Mouse (Mus musculus): ENCODE results near the gene Tmem140.

The Tmem140 gene

GRCm38 (mm10) chr6:34907696-34908260, 44.8 kb downstream of the Tmem140 start:
- DNase-seq (ENCODE audit: low read depth, low spot score): no peak

GRCm38 (mm10) chr6:34909631-34910345, 46.8 kb downstream of the Tmem140 start:
- peak; percentile 70 for DNase-seq (ENCODE audit: low read depth, low spot score)

- DNase-seq (ENCODE audit: low read depth, low spot score): peak; percentile 94
These were observed 47.6 kb downstream of the Tmem140 start, which contains the start of gene Wdr91 for GRCm38 (mm10) chr6:34910371-34911219. Gene Wdr91, minus strand, starts transcription at chr6:34910876.

GRCm38 (mm10) chr6:34913341-34914040, 50.5 kb downstream of the Tmem140 start:
- DNase-seq (ENCODE audit: low read depth, low spot score): no peak

GRCm38 (mm10) chr6:34914462-34914861, 51.5 kb downstream of the Tmem140 start:
- DNase-seq (ENCODE audit: low read depth, low spot score): no peak

GRCm38 (mm10) chr6:34919146-34919545, 56.2 kb downstream of the Tmem140 start:
- DNase-seq (ENCODE audit: low read depth, low spot score): no peak

GRCm38 (mm10) chr6:34919956-34920355, 57.0 kb downstream of the Tmem140 start, which contains the start of gene Stra8:
Gene Stra8, plus strand, starts transcription at chr6:34920163.
- DNase-seq (ENCODE audit: low read depth, low spot score): no peak

GRCm38 (mm10) chr6:34920631-34921030, 57.7 kb downstream of the Tmem140 start:
- no peak for DNase-seq (ENCODE audit: low read depth, low spot score)

- peak; percentile 76 for DNase-seq (ENCODE audit: low read depth, low spot score)
These were observed 59.0 kb downstream of the Tmem140 start for GRCm38 (mm10) chr6:34921941-34922340.
